Mouse (Mus musculus) limb, embryonic 14.5 days (tissue): ENCODE measurements at regions not wholly inside any gene's neighbourhood (a gene's known extent, or its start where the extent isn't known, plus 50 kb on each side); places are given as distances from the start of the nearest gene placed in this dataset.

Experiments used
- ATAC-seq: fragments of 200-750 bp; cut with Nextera tagmentation; 2 replicates; pipeline ENCODE4 v1.8.0; 2017; ENCODE audit warnings: low read depth, moderate number of reproducible peaks, moderate TSS enrichment; ENCODE audit not compliant: low FRiP score
- DNase-seq: peaks from one replicate; pipeline ENCODE4 v3.0.0-alpha.2; 2015; ENCODE audit warnings: low spot score
- H3K27ac ChIP-seq: fragments of 300-500 bp; sonication (generic); replicated peaks from 2 replicates; pipeline ENCODE4 v1.5.1; 2014; ENCODE audit warnings: low read depth, mild to moderate bottlenecking, low read length, moderate library complexity, mixed read lengths
- H3K27me3 ChIP-seq: fragments of 300-500 bp; sonication (generic); 2 replicates; pipeline ENCODE4 v1.6.1; 2014; ENCODE audit warnings: low read length, mixed read lengths; ENCODE audit not compliant: control insufficient read depth, insufficient read depth
- H3K36me3 ChIP-seq: fragments of 300-500 bp; sonication (generic); 2 replicates; pipeline ENCODE4 v1.6.1; 2014; ENCODE audit warnings: mild to moderate bottlenecking, low read length, moderate library complexity, mixed read lengths; ENCODE audit not compliant: control insufficient read depth, insufficient read depth
- H3K4me1 ChIP-seq: fragments of 300-500 bp; sonication (generic); 2 replicates; pipeline ENCODE4 v1.6.1; 2014; ENCODE audit warnings: antibody characterized with exemption, low read length, mixed read lengths; ENCODE audit not compliant: control insufficient read depth, insufficient read depth
- H3K4me2 ChIP-seq: fragments of 300-500 bp; sonication (generic); replicated peaks from 2 replicates; pipeline ENCODE4 v1.6.1; 2014; ENCODE audit warnings: low read depth, mild to moderate bottlenecking, low read length, moderate library complexity; ENCODE audit not compliant: severe bottlenecking
- H3K4me3 ChIP-seq: fragments of 300-500 bp; sonication (generic); replicated peaks from 2 replicates; pipeline ENCODE4 v1.5.1; 2014; ENCODE audit warnings: low read length
- H3K9ac ChIP-seq: fragments of 300-500 bp; sonication (generic); 2 replicates; pipeline ENCODE4 v1.6.1; 2014; ENCODE audit warnings: mild to moderate bottlenecking, low read depth, low read length, moderate library complexity; ENCODE audit not compliant: severe bottlenecking
- H3K9me3 ChIP-seq: fragments of 300-500 bp; sonication (generic); 2 replicates; pipeline ENCODE4 v1.6.1; 2016; ENCODE audit warnings: low read length; ENCODE audit not compliant: control insufficient read depth
- POLR2A ChIP-seq: fragments of 200-500 bp; IDR thresholded peaks from 2 replicates; pipeline ENCODE4 v1.8.0; 2012; ENCODE audit warnings: inconsistent platforms, mild to moderate bottlenecking, moderate library complexity, borderline replicate concordance; ENCODE audit not compliant: insufficient read depth, insufficient read length; ENCODE audit errors: extremely low read depth
- WGBS: fragments of 180-500 bp; shearing (Covaris S2); extraction: QIAGEN DNeasy Blood & Tissue Kit; methylation state at CpG from one replicate; pipeline ENCODE4 v1.1.7; 2014; 5-methylcytosine and 5-hydroxymethylcytosine counted together

DNA sequence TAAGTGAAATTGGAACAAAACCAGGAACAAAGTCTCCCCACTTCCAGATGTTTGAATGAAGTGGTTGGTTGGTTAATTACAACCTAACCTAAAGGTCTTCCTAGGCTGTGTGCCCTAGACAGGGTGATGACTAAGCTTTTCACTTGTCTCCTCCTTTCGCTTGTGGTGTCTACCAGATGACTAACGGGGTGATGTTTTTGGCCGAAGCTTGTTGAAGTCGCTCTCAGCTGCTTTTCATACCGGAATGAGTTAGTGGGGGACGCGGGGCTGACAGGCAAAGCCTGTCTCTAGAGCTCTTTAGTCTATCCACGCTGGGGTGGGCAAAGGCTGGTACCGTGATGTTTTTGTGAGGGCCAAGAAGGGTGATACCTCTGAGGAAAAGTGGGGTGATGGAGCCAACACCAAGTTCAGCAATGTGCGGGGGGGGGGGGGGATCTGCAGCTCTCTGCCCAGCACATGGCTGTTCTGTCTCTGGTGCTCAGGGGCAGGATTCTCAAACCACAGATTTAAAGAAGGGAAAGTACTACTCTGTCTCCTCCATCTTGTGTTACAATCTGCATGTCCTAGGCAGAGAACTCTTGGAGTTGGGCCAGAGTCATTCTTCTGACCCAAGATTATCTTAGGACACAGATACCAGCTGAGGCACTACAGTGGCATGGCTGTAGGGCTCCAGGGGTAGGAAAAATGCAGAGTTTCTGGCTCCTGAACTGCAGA is 73.8 kb upstream of the Tspan8 start:
- Histone ChIP-seq H3K4me2 (no peak overlapping the region), H3K9me3 (peaks cover 4% of the 10 kb centered on the region; the same call in 1 of the 2 replicates), H3K4me1 (no peaks in the 10 kb centered on the region), H3K36me3 (no peaks in the 10 kb centered on the region), H3K27ac (no peak overlapping the region), H3K27me3 (no peaks in the 10 kb centered on the region), H3K9ac (no peak overlapping the region), H3K4me3 (no peak overlapping the region)
- no peak for TF ChIP-seq POLR2A
- WGBS = 77% methylated on average over 9 of the region's 10 CpGs
- DNase-seq = peak; percentile 61
- no peak for ATAC-seq

DNA sequence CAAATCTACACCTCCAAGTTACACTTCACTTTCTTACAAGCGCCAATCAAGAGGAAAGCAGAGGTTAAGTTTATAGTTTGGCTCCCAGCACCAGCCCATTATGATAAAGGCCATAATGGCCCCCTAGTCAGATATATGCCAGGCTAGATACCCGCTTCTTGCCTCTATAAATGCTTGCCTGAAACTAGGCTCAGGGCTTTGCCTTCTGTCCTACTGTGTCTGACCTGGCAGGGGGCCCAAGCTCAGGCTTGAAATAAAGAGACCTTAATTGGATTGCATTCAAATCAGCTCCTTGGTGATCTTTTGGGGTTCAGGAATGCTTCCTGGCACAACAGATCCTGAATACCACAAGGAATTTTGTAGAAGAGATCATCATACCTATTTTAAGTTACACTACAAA is 66.8 kb upstream of the Tspan8 start:
- 75% methylated on average over 2 of the region's 2 CpGs for WGBS
- no peaks in the 10 kb centered on the region for H3K4me1 ChIP-seq
- no peak overlapping the region for H3K27ac ChIP-seq
- no peak overlapping the region for H3K4me3 ChIP-seq
- H3K4me2 ChIP-seq = no peak overlapping the region
- ATAC-seq (no peak), DNase-seq (no peak)
- H3K27me3 ChIP-seq = no peaks in the 10 kb centered on the region
- H3K9me3 ChIP-seq = no peaks in the 10 kb centered on the region
- H3K36me3 ChIP-seq = no peaks in the 10 kb centered on the region
- TF ChIP-seq POLR2A = no peak
- H3K9ac ChIP-seq = no peak overlapping the region

DNA sequence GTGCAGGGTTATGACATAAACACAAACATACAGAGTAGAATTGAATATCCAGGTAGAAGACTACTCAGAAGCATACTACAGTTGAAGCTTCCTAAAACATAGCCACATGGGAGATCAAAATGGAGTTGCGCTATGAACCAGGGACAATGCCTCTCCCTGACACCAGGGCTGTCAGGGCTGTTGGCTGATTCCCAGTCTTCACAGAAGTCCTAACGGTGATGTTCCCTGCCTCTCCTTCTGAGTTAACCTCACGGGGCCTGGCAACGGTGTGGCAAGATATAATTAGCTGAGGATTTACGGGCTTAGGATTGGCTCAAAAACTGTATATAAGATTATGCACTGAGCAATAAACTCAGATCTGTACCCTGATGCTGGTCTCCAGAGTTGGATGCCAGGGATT is 66.4 kb upstream of the Tspan8 start:
- Histone ChIP-seq H3K9me3 (no peaks in the 10 kb centered on the region), H3K4me1 (no peaks in the 10 kb centered on the region), H3K36me3 (no peaks in the 10 kb centered on the region), H3K4me3 (no peak overlapping the region), H3K27me3 (no peaks in the 10 kb centered on the region), H3K4me2 (no peak overlapping the region), H3K9ac (no peak overlapping the region), H3K27ac (no peak overlapping the region)
- TF ChIP-seq POLR2A = no peak
- 87% methylated on average over 5 of the region's 5 CpGs for WGBS
- ATAC-seq (no peak), DNase-seq (no peak)

DNA sequence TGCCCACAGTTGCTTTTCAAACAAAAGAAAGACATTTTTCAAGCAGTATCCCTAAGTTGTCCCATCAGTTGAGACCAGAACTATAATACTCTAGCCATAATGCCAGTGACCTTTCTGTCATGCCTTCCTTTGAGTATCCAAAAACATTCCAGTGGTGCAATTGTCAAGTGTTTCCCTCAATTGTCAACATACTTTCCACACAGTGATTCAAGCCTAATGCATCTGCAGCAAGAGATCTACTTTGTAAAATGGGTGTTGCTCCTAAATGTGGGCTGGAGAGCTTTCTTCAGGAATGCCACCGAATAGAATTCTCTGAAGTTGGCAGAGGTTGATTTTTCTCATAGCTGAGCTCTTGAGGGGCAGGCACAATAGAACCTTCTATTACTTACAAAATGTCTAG is 58.0 kb upstream of the Tspan8 start:
- Histone ChIP-seq H3K9ac (no peak overlapping the region), H3K36me3 (no peaks in the 10 kb centered on the region), H3K4me1 (no peaks in the 10 kb centered on the region), H3K4me2 (no peak overlapping the region), H3K27me3 (no peaks in the 10 kb centered on the region), H3K27ac (no peak overlapping the region), H3K4me3 (no peak overlapping the region), H3K9me3 (no peaks in the 10 kb centered on the region)
- 73% methylated on average over 1 of the region's 1 CpGs for WGBS
- no peak for TF ChIP-seq POLR2A
- DNase-seq (no peak), ATAC-seq (no peak)
